Mouse (Mus musculus) embryonic facial prominence, embryonic 14.5 days (tissue): ENCODE data around the gene Nkain2. TPM values are rescaled to one million over a fixed set of nuclear protein-coding genes. Genes with fewer than 3 reads are reported as not detected.

Source experiments
- ATAC-seq: fragments of 200-750 bp; cut with Nextera tagmentation; 2 replicates; pipeline ENCODE4 v1.8.0; 2017; ENCODE audit warnings: low read depth, moderate number of reproducible peaks, moderate TSS enrichment
- DNase-seq: peaks from one replicate; pipeline ENCODE4 v3.0.0-alpha.2; 2015; ENCODE audit warnings: low spot score
- H3K27ac ChIP-seq: fragments of 300-500 bp; sonication (generic); replicated peaks from 2 replicates; pipeline ENCODE4 v1.5.1; 2014; ENCODE audit warnings: low read depth, mild to moderate bottlenecking, low read length, moderate library complexity
- H3K27me3 ChIP-seq: fragments of 300-500 bp; sonication (generic); replicated peaks from 2 replicates; pipeline ENCODE4 v1.6.1; 2014; ENCODE audit warnings: low read length; ENCODE audit not compliant: control insufficient read depth, insufficient read depth
- H3K36me3 ChIP-seq: fragments of 300-500 bp; sonication (generic); 2 replicates; pipeline ENCODE4 v1.6.1; 2014; ENCODE audit warnings: low read length, mixed read lengths; ENCODE audit not compliant: control insufficient read depth, insufficient read depth
- H3K4me1 ChIP-seq: fragments of 300-500 bp; sonication (generic); 2 replicates; pipeline ENCODE4 v1.6.1; 2014; ENCODE audit warnings: antibody characterized with exemption, low read length; ENCODE audit not compliant: control insufficient read depth, insufficient read depth
- H3K4me2 ChIP-seq: fragments of 300-500 bp; sonication (generic); 2 replicates; pipeline ENCODE4 v1.6.1; 2014; ENCODE audit warnings: low read depth, mild to moderate bottlenecking, low read length, moderate library complexity, mixed read lengths
- H3K4me3 ChIP-seq: fragments of 300-500 bp; sonication (generic); 2 replicates; pipeline ENCODE4 v1.5.1; 2014; ENCODE audit warnings: low read depth, mild to moderate bottlenecking, low read length
- H3K9ac ChIP-seq: fragments of 300-500 bp; sonication (generic); 2 replicates; pipeline ENCODE4 v1.6.1; 2014; ENCODE audit warnings: low read depth, mild to moderate bottlenecking, low read length, moderate library complexity, mixed read lengths
- H3K9me3 ChIP-seq: fragments of 300-500 bp; sonication (generic); 2 replicates; pipeline ENCODE4 v1.6.1; 2016; ENCODE audit warnings: low read length; ENCODE audit not compliant: control insufficient read depth
- WGBS: fragments of 180-500 bp; shearing (Covaris S2); extraction: QIAGEN DNeasy Blood & Tissue Kit; methylation state at CpG from one replicate; pipeline ENCODE4 v1.1.7; 2014; 5-methylcytosine and 5-hydroxymethylcytosine counted together
- polyA plus RNA-seq: library from polyadenylated mRNA; unstranded; fragments of >200 nt; fragmentation: Nextera tagmentation; extraction: Ambion mirVana; gene quantifications from 2 replicates; pipeline ENCODE4 v1.2.1, GENCODE M21; 2014

Gene Nkain2
- polyA plus RNA-seq, result 1.6 and 2.4 TPM in 2 replicates

- Histone ChIP-seq H3K4me1 (no peaks in the 10 kb centered on the region), H3K9me3 (no peaks in the 10 kb centered on the region), H3K36me3 (no peaks in the 10 kb centered on the region), H3K4me3 (peak within 1 kb of the TSS; percentile 71), H3K27me3 (0 out of 2 replicates have a peak, but pooled peaks cover 14% of the 10 kb centered on the region), H3K4me2 (peak within 1 kb of the TSS; percentile 96), H3K27ac (no peak within 1 kb of the TSS), H3K9ac (peak within 1 kb of the TSS; percentile 72)
- ATAC-seq (peak; percentile 78), DNase-seq (peak; percentile 55)
- WGBS, result 1% methylated on average over 18 of the region's 81 CpGs
These were observed at the start of gene Nkain2 for GRCm38 (mm10) chr10:32889652-32890506. Nkain2 (minus strand) TSS chr10:32890462.

GRCm38 (mm10) chr10:32939853-32940252, 49.6 kb upstream of the Nkain2 start:
- no peak for ATAC-seq
- no peak overlapping the region for H3K4me2 ChIP-seq
- no peak overlapping the region for H3K4me3 ChIP-seq
- no peak overlapping the region for H3K27ac ChIP-seq
- H3K27me3 ChIP-seq, result no peaks in the 10 kb centered on the region
- WGBS, result 95% methylated on average over 3 of the region's 3 CpGs
- no peaks in the 10 kb centered on the region for H3K36me3 ChIP-seq
- DNase-seq, result no peak
- no peaks in the 10 kb centered on the region for H3K9me3 ChIP-seq
- H3K4me1 ChIP-seq, result no peaks in the 10 kb centered on the region
- no peak overlapping the region for H3K9ac ChIP-seq

GRCm38 (mm10) chr10:32895093-32895492, 4.8 kb upstream of the Nkain2 start:
- Histone ChIP-seq H3K27me3 (no peaks in the 10 kb centered on the region), H3K4me3 (no peak overlapping the region), H3K4me1 (no peaks in the 10 kb centered on the region), H3K27ac (no peak overlapping the region), H3K9ac (no peak overlapping the region), H3K4me2 (no peak overlapping the region), H3K9me3 (no peaks in the 10 kb centered on the region), H3K36me3 (no peaks in the 10 kb centered on the region)
- DNase-seq (peak; percentile 30), ATAC-seq (no peak)

GRCm38 (mm10) chr10:32890507-32891131, 357 bp upstream of the Nkain2 start:
- ATAC-seq (peak; percentile 67), DNase-seq (peak; percentile 60)
- H3K4me1 ChIP-seq, result no peaks in the 10 kb centered on the region
- 3% methylated on average over 13 of the region's 13 CpGs for WGBS
- H3K36me3 ChIP-seq, result no peaks in the 10 kb centered on the region
- peak overlapping the region; percentile 72 for H3K9ac ChIP-seq
- 0 out of 2 replicates have a peak, but pooled peaks cover 14% of the 10 kb centered on the region for H3K27me3 ChIP-seq
- H3K4me3 ChIP-seq, result peak overlapping the region; percentile 71
- H3K27ac ChIP-seq, result no peak overlapping the region
- peak overlapping the region; percentile 96 for H3K4me2 ChIP-seq
- H3K9me3 ChIP-seq, result no peaks in the 10 kb centered on the region

GRCm38 (mm10) chr10:32881977-32882376, 8.3 kb downstream of the Nkain2 start:
- no peaks in the 10 kb centered on the region for H3K4me1 ChIP-seq
- H3K4me2 ChIP-seq, result no peak overlapping the region
- 76% methylated on average over 6 of the region's 6 CpGs for WGBS
- DNase-seq, result peak; percentile 14
- H3K9ac ChIP-seq, result no peak overlapping the region
- H3K27me3 ChIP-seq, result no peaks in the 10 kb centered on the region
- no peak for ATAC-seq
- H3K4me3 ChIP-seq, result no peak overlapping the region
- no peak overlapping the region for H3K27ac ChIP-seq
- no peaks in the 10 kb centered on the region for H3K36me3 ChIP-seq
- no peaks in the 10 kb centered on the region for H3K9me3 ChIP-seq

- no peaks in the 10 kb centered on the region for H3K4me1 ChIP-seq
- ATAC-seq, result no peak
These were observed 19.4 kb downstream of the Nkain2 start for GRCm38 (mm10) chr10:32870691-32871406.

GRCm38 (mm10) chr10:32869541-32869940, 20.7 kb downstream of the Nkain2 start:
- DNase-seq (peak; percentile 62), ATAC-seq (no peak; the same call in 1 of the 2 replicates)
- no peaks in the 10 kb centered on the region for H3K9me3 ChIP-seq
- no peak overlapping the region for H3K9ac ChIP-seq
- H3K27me3 ChIP-seq, result no peaks in the 10 kb centered on the region
- H3K27ac ChIP-seq, result no peak overlapping the region
- WGBS, result 27% methylated on average over 1 of the region's 1 CpGs
- no peak overlapping the region for H3K4me3 ChIP-seq
- no peaks in the 10 kb centered on the region for H3K36me3 ChIP-seq
- H3K4me1 ChIP-seq, result no peaks in the 10 kb centered on the region
- H3K4me2 ChIP-seq, result no peak overlapping the region

More at GRCm38 (mm10) chr10:32870691-32871406, 19.4 kb downstream of the Nkain2 start:
- no peaks in the 10 kb centered on the region for H3K27me3 ChIP-seq
- no peaks in the 10 kb centered on the region for H3K36me3 ChIP-seq
- H3K27ac ChIP-seq, result no peak overlapping the region
- no peaks in the 10 kb centered on the region for H3K9me3 ChIP-seq
- H3K9ac ChIP-seq, result no peak overlapping the region
- DNase-seq, result peak; percentile 53
- no peak overlapping the region for H3K4me2 ChIP-seq
- 57% methylated on average over 1 of the region's 1 CpGs for WGBS
- no peak overlapping the region for H3K4me3 ChIP-seq

- 81% methylated on average over 4 of the region's 4 CpGs for WGBS
- Histone ChIP-seq H3K4me1 (no peaks in the 10 kb centered on the region), H3K9ac (no peak overlapping the region), H3K36me3 (no peaks in the 10 kb centered on the region), H3K27me3 (no peaks in the 10 kb centered on the region), H3K27ac (no peak overlapping the region), H3K9me3 (no peaks in the 10 kb centered on the region), H3K4me3 (no peak overlapping the region), H3K4me2 (no peak overlapping the region)
- no peak for DNase-seq
- no peak for ATAC-seq
These were observed 74.9 kb downstream of the Nkain2 start for GRCm38 (mm10) chr10:32815210-32815883.
